Mouse (Mus musculus) NIH3T3 (cell line): ENCODE measurements around the gene Cisd1.

Experiments used
- DNase-seq: peaks from one replicate; pipeline ENCODE4 v3.0.0-alpha.2; 2012; ENCODE audit warnings: low read depth

Gene Cisd1

DNA sequence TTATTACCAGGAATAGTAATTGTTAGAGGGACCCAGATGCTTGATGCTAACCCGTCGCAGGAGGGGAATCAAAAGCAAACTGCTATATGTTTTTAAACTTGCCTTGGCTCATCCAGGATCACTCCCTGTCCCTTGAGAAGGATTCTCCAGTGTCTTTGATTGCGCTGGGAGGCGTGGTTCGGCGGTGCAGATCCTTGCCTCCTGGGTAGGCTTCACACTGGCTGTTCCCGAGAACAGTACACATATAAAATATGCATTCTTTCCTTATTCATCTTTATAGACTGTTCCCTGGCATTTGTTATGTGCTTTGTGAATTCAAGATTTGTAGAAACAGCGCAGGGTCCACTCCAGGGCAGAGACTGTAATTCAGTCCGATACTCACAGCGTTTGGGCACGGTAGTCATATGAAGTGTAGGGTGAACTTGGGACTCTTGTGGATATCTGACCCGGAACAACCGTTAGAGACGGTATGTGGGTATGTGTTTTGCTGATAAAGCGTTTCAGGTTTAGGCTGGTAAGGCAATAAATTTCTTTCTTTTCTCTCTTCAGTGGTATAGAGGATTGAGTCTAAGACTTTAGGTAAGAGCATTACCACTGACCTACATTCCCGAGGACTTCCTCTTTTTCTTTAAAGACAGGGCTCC is 4.0 kb upstream of the Cisd1 start:
- peak; percentile 52 for DNase-seq

GRCm38 (mm10) chr10:71347964-71348636 is 3.3 kb upstream of the Cisd1 start:
- DNase-seq = peak; percentile 68

- peak; percentile 99 for DNase-seq
Observed at GRCm38 (mm10) chr10:71347509-71347949, 2.8 kb upstream of the Cisd1 start, which contains the start of gene Ipmk. Gene Ipmk, plus strand, starts transcription at chr10:71347763.

GRCm38 (mm10) chr10:71346722-71347508 is 2.2 kb upstream of the Cisd1 start:
- peak; percentile 60 for DNase-seq

- DNase-seq = peak; percentile 28
Observed at GRCm38 (mm10) chr10:71346106-71346505, 1.4 kb upstream of the Cisd1 start.

DNA sequence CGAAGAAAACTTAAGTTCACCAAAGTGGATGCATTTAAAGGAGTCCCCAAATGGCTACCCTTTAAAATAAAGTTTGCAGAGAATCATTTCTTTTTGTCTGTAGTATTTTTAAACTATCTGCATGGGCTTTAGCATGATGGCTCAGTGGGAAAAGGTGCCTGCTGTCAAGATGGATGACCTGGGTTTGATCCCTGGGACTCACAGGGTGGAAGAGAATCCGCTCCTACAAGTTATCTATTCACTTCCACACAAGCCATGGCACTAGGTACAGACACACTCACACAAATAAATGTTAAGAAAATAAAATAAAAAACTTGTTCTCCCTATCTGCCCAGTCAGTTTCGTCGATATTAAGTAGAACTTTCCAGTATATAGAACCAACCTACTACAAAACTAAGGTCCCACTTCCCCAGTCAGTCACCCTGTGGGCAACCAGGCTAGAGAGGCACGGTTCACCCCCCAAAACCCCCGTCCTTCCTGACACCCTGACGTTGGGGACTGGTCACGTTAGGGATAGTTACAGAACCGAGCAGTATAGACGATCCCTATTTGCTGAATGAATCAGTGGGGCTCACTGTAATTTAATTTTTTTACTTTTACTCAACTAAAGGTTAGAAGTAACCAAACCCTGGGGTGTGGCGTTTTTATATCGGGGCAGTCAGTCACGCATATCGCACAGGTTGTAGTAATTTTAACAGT is 1.0 kb downstream of the Cisd1 start:
- no peak for DNase-seq

DNA sequence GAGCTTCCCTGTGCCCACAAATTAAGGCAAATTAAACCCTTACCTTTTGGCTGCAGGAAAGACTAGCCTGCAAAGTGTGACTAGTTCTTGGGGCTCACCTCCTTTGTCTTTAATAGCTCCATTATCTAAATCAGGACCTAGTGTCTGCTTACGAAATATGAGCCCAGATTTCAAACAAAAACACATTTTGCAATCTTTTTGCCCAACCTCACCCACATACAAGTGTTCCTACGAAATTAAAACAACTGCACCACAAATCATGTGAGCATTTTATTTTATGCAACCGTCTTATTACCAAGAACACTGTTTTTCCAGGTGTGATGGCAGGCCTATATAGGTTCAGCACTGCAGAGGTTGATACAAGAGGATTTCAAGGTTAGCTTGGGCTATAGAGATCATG is 1.6 kb downstream of the Cisd1 start:
- no peak for DNase-seq

GRCm38 (mm10) chr10:71342030-71342805 is 2.5 kb downstream of the Cisd1 start:
- peak; percentile 36 for DNase-seq

- no peak for DNase-seq
Observed at GRCm38 (mm10) chr10:71341290-71341689, 3.5 kb downstream of the Cisd1 start.

DNA sequence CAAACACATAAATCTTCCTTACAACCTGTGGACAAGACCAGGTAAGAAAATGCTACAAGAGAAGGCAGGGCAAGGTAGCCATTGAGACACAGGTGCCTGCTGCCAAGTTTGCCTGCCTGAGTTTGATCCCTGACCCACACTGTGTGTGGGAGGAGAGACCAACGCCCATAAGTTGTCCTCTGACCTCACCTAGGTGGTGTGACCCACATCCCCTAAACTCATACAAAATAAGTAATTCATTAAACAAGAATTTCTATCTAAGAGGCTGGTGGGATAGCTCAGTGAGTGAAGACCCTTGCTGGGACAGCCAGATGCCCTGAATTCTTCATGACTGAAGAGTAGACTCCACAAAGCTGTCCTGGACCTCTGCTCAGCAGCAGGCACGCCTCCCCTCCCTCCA is 4.6 kb downstream of the Cisd1 start:
- no peak for DNase-seq

GRCm38 (mm10) chr10:71339463-71339862 is 5.3 kb downstream of the Cisd1 start:
- DNase-seq = no peak

GRCm38 (mm10) chr10:71338156-71338905 is 6.4 kb downstream of the Cisd1 start:
- no peak for DNase-seq

GRCm38 (mm10) chr10:71337733-71338132 is 7.0 kb downstream of the Cisd1 start:
- no peak for DNase-seq

DNA sequence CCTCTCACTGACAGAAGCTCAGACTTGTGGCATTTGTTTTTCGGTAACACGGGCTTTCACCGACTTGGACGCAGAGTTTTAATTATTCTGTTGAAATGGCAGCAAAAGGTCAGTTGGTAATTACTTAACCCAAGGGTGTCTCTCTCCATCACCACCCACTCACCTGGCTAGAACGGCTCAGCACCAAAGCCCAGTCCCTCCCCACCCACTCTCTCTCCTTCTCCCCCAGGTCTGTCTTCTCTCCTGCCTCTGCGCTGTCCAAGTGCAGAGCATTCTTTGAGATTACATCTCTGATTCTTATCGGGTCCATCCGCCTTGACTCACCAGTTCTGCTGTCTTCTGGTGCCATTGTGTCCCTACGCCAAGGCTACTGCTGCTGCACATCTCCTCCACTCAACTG is 11.9 kb downstream of the Cisd1 start:
- DNase-seq = no peak

- DNase-seq = peak; percentile 23
Observed at GRCm38 (mm10) chr10:71332376-71332775, 12.4 kb downstream of the Cisd1 start.

DNA sequence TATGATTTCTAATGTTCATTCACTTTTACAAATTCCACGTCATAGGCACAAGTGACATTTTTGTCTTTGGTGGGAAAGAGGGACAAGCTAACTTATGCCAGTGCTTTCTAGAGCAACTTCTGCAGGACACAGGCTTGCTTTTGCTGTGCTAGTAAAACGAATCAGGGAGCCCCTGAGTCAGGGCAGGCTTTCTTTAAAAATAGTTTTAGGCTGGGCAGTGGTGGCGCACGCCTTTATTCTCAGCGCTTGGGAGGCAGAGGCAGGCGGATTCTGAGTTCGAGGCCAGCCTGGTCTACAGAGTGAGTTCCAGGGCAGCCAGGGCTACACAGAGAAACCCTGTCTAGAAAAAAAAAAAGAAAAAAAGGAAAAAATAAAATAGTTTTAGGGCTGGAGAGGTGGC is 12.8 kb downstream of the Cisd1 start:
- no peak for DNase-seq

DNA sequence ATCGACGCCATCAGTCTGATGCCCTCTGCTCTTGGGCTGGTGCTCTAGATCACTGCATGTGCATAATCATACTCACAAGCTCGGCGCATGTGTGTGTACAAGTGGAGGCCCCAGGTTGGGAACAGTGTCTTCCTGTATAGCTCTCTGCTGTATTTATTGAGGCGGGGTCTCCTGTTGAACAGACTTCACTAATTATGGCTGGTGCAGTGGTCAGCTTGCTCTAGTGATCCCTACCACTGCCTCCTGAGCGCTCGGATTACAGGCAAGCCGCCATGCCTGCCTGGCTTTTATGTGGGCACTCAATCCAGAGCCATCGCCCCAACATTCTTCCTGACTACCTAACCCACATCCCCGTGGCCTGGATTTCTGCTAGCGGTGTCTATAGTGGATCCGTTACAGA is 14.7 kb downstream of the Cisd1 start:
- no peak for DNase-seq

DNA sequence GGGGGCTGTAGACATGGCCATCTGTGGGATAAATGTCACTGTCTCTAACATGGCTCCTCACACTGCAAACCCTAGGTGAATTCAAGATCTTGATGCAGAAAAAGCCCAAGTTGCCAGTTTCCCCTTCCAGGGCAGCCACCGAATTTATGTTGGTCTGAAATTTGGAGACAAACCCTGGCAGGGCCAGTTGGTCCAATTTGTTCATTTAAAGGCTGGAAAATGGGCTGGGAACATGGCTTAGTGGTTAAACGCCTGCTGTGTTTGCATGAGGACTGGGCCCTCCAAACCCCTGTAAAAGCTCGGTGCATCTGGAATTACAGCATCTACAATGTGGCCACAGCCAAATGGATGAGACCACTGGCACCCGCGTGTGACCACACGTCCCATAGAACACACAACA is 15.5 kb downstream of the Cisd1 start:
- no peak for DNase-seq

- no peak for DNase-seq
Observed at GRCm38 (mm10) chr10:71328870-71329269, 15.9 kb downstream of the Cisd1 start.

DNA sequence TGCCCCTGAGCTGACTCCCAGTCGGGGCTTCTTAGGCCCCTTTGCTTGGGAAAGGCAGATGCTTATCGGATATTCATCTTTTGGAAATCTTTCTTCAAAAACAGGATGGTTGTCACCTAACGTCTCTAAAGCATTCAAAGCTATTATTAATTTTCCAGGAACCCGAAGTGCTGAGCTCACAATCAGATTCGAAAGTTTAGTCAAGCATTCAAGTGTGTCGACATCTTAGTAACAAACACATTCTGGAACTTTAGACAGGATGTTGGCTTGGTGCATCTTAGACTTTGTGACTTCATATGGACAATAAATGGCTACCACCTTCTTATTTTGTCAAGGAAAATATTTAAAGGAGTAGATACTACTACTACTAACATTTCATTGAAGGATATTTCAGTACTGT is 16.4 kb downstream of the Cisd1 start:
- no peak for DNase-seq

- no peak for DNase-seq
Observed at GRCm38 (mm10) chr10:71327386-71327785, 17.4 kb downstream of the Cisd1 start.
